ENCODE assay signal across 8 mouse cellular contexts in genomic region chr3:116331811-116332464, GRCm38 (mm10).
DNase-seq lines count a peak whose midpoint lies in the region; ATAC-seq and TF ChIP-seq lines count a peak whose summit lies in the region.

No protein-coding gene starts in this region.

- ATAC-seq in forebrain, postnatal 0 days = peak; percentile 84
- peak; percentile 82 for ATAC-seq in inflammation-experienced regulatory T-cells, adult 6 months

- 0 out of 2 replicates have a peak, but pooled peaks cover 1% of the 10 kb centered on the region for H3K4me1 ChIP-seq in forebrain, postnatal 0 days (ENCODE audit: insufficient read depth)
- peaks cover 16% of the 10 kb centered on the region for H3K4me1 ChIP-seq in midbrain, embryonic 10.5 days

- intact Hi-C loops in left cerebral cortex, postnatal 25 days (cut with DNase I) = loop anchor here (5.0 kb wide), 5 partner anchors 145 to 505 kb away; no protein-coding TSS in a partner anchor

- peak; percentile 95 for TF ChIP-seq CTCF in forebrain, postnatal 0 days (IDR thresholded peaks at IDR 0.05; ENCODE audit: low read depth)

- H3K4me2 ChIP-seq in forebrain, postnatal 0 days (ENCODE audit: low read depth) = no peak overlapping the region

- no peaks in the 10 kb centered on the region for H3K9me3 ChIP-seq in forebrain, postnatal 0 days (ENCODE audit: low read length)
- H3K9me3 ChIP-seq in midbrain, embryonic 10.5 days (replicated peaks) = no peaks in the 10 kb centered on the region

- no peak overlapping the region for H3K27ac ChIP-seq in forebrain, postnatal 0 days (ENCODE audit: low read depth, low read length)
- no peak overlapping the region for H3K27ac ChIP-seq in midbrain, embryonic 10.5 days (replicated peaks)

- H3K27me3 ChIP-seq in forebrain, postnatal 0 days (ENCODE audit: insufficient read depth, low read length) = no peaks in the 10 kb centered on the region
- H3K27me3 ChIP-seq in midbrain, embryonic 10.5 days (ENCODE audit: low read depth, poor library complexity, severe bottlenecking) = no peaks in the 10 kb centered on the region

- H3K9ac ChIP-seq in forebrain, postnatal 0 days = no peak overlapping the region

- WGBS in forebrain, postnatal 0 days = 38% methylated on average over 8 of the region's 8 CpGs
- 45% methylated on average over 8 of the region's 8 CpGs for WGBS in midbrain, embryonic 10.5 days

- H3K36me3 ChIP-seq in forebrain, postnatal 0 days (ENCODE audit: insufficient read depth) = no peaks in the 10 kb centered on the region
- H3K36me3 ChIP-seq in midbrain, embryonic 10.5 days = peaks cover 26% of the 10 kb centered on the region

- H3K4me3 ChIP-seq in forebrain, postnatal 0 days (ENCODE audit: low read depth, low read length) = no peak overlapping the region
- H3K4me3 ChIP-seq in midbrain, embryonic 10.5 days = no peak overlapping the region

- peak; percentile 54 for DNase-seq in urinary bladder, postnatal 14 days (ENCODE audit: low spot score)
- no peak for DNase-seq in urinary bladder, adult 2 months (ENCODE audit: low spot score)
- DNase-seq in cerebellum, adult 18-20 months = peak; percentile 60 to 64
- DNase-seq in forebrain, postnatal 0 days = peak; percentile 86
- DNase-seq in left cerebral cortex, postnatal 25 days (ENCODE audit: low spot score in 2 of 2) = peak; percentile 51 to 71
- DNase-seq in midbrain, embryonic 10.5 days (ENCODE audit: low spot score) = peak; percentile 42
- DNase-seq in spleen, postnatal 10 days (ENCODE audit: low spot score in 2 of 2) = peak; percentile 29 to 64
